Mouse (Mus musculus): ENCODE measurements around the gene Gm12216.

GRCm38 (mm10) chr11:53858058-53858760 lies 847 bp downstream of the Gm12216 start:
- TF ChIP-seq CTCF (IDR thresholded peaks at IDR 0.05; ENCODE audit: low read depth) (no peak), EP300 (IDR thresholded peaks at IDR 0.05; ENCODE audit: low read depth) (no peak)
